Mouse (Mus musculus) heart, postnatal 0 days (tissue): ENCODE measurements around the gene Zfr.

Experiments
- CTCF ChIP-seq: IDR thresholded peaks from 2 replicates; pipeline ENCODE4 v1.5.1; 2016; ENCODE audit warnings: antibody characterized with exemption, control low read depth, low read depth
- EP300 ChIP-seq: IDR thresholded peaks from 2 replicates; pipeline ENCODE4 v1.6.1; 2016; ENCODE audit warnings: antibody characterized with exemption, low read depth

- peak; percentile 24 for TF ChIP-seq CTCF
- TF ChIP-seq EP300: no peak
Measured at GRCm38 (mm10) chr15:12108200-12108599, 9.4 kb upstream of the Zfr start.
